Mouse (Mus musculus) spleen, postnatal 10 days (tissue): ENCODE results near the gene Creb3l2.

Source experiments
- DNase-seq, 2 experiments: peaks; one replicate each; pipeline ENCODE4 v3.0.0; 2021 to 2022; ENCODE audit warnings: low spot score in 2 of 2

The Creb3l2 gene

GRCm38 (mm10) chr6:37371341-37371740 is 70.6 kb downstream of the Creb3l2 start:
- DNase-seq, result peak in 1 of 2 experiments; percentile 52

- no peak for DNase-seq
Measured at GRCm38 (mm10) chr6:37370566-37370965, 71.4 kb downstream of the Creb3l2 start.

GRCm38 (mm10) chr6:37369750-37370149 is 72.2 kb downstream of the Creb3l2 start:
- no peak for DNase-seq

GRCm38 (mm10) chr6:37368281-37368680 is 73.7 kb downstream of the Creb3l2 start:
- no peak for DNase-seq

GRCm38 (mm10) chr6:37366991-37367390 is 75.0 kb downstream of the Creb3l2 start:
- no peak for DNase-seq

- no peak for DNase-seq
Measured at GRCm38 (mm10) chr6:37365179-37365578, 76.8 kb downstream of the Creb3l2 start.

GRCm38 (mm10) chr6:37364361-37364760 is 77.6 kb downstream of the Creb3l2 start:
- peak in 1 of 2 experiments; percentile 24 for DNase-seq

GRCm38 (mm10) chr6:37360813-37361385 is 81.0 kb downstream of the Creb3l2 start:
- no peak for DNase-seq

GRCm38 (mm10) chr6:37354449-37355179 is 87.3 kb downstream of the Creb3l2 start:
- DNase-seq, result peak; percentile 37 to 69

GRCm38 (mm10) chr6:37353616-37354015 is 88.3 kb downstream of the Creb3l2 start:
- DNase-seq, result no peak

- peak in 1 of 2 experiments; percentile 41 for DNase-seq
Measured at GRCm38 (mm10) chr6:37351731-37352380, 90.1 kb downstream of the Creb3l2 start.

GRCm38 (mm10) chr6:37350315-37350714 is 91.6 kb downstream of the Creb3l2 start:
- DNase-seq, result no peak

- DNase-seq, result no peak
Measured at GRCm38 (mm10) chr6:37347606-37348005, 94.3 kb downstream of the Creb3l2 start.

GRCm38 (mm10) chr6:37338055-37338454 is 103.9 kb downstream of the Creb3l2 start:
- no peak for DNase-seq

- DNase-seq, result no peak
Measured at GRCm38 (mm10) chr6:37336831-37337260, 105.1 kb downstream of the Creb3l2 start.

- DNase-seq, result no peak
Measured at GRCm38 (mm10) chr6:37336381-37336780, 105.6 kb downstream of the Creb3l2 start.

GRCm38 (mm10) chr6:37332846-37333245 is 109.1 kb downstream of the Creb3l2 start:
- DNase-seq, result no peak

GRCm38 (mm10) chr6:37329901-37330864 is 111.8 kb downstream of the Creb3l2 start:
- no peak for DNase-seq

- DNase-seq, result no peak
Measured at GRCm38 (mm10) chr6:37329376-37329775, 112.6 kb downstream of the Creb3l2 start.

- no peak for DNase-seq
Measured at GRCm38 (mm10) chr6:37328671-37329070, 113.3 kb downstream of the Creb3l2 start.

GRCm38 (mm10) chr6:37327519-37327918 is 114.4 kb downstream of the Creb3l2 start:
- no peak for DNase-seq

GRCm38 (mm10) chr6:37326603-37326955 is 115.4 kb downstream of the Creb3l2 start:
- DNase-seq, result no peak
